Mouse (Mus musculus): ENCODE measurements around the gene St13.

St13 gene

GRCm38 (mm10) chr15:81319462-81319861 is 80.4 kb downstream of the St13 start:
- DNase-seq (ENCODE audit: low spot score in 2 of 2), result no peak

- no peak for DNase-seq (ENCODE audit: low spot score in 2 of 2)
These were observed 85.9 kb downstream of the St13 start for GRCm38 (mm10) chr15:81313928-81314327.
